Mouse (Mus musculus) liver, embryonic 14.5 days (tissue): ENCODE results near the gene Kbtbd7. TPM values are rescaled to one million over a fixed set of nuclear protein-coding genes. Genes with fewer than 3 reads are reported as not detected.
"Not testable (repeated sequence)": the region's sequence is repeated elsewhere in the genome, so short reads cannot be mapped to it uniquely, and the experiment has no call there.

ENCODE experiments used
- ATAC-seq: fragments of 200-750 bp; cut with Nextera tagmentation; 2 replicates; pipeline ENCODE4 v1.8.0; 2017; ENCODE audit warnings: moderate number of reproducible peaks, mild to moderate bottlenecking, moderate library complexity; ENCODE audit not compliant: insufficient read depth
- DNase-seq, 3 experiments: peaks; one replicate each; pipeline ENCODE4 v3.0.0-alpha.2; 2012 to 2013; ENCODE audit warnings: low read depth in 3 of 3, low spot score in 3 of 3
- H3K27ac ChIP-seq: fragments of 300-500 bp; sonication (generic); 2 replicates; pipeline ENCODE4 v1.5.1; 2014; ENCODE audit warnings: moderate library complexity, mild to moderate bottlenecking, control low read depth, inconsistent platforms
- H3K27me3 ChIP-seq: fragments of 300-500 bp; sonication (generic); 2 replicates; pipeline ENCODE4 v1.6.1; 2014; ENCODE audit warnings: mild to moderate bottlenecking, low read length, moderate library complexity; ENCODE audit not compliant: control insufficient read depth, insufficient read depth
- H3K36me3 ChIP-seq: fragments of 300-500 bp; sonication (generic); replicated peaks from 2 replicates; pipeline ENCODE4 v1.6.1; 2014; ENCODE audit warnings: low read depth; ENCODE audit not compliant: control insufficient read depth, insufficient read depth
- H3K4me1 ChIP-seq, 2 experiments: fragments of 200-500 bp in 1 of 2; fragments of 300-500 bp in 1 of 2; sonication (generic) in 1 of 2; replicated peaks; 2 replicates each; pipeline ENCODE4 v1.6.1; 2012 to 2014; ENCODE audit warnings: antibody characterized with exemption in 1 of 2, inconsistent platforms in 1 of 2, low read length in 1 of 2; ENCODE audit not compliant: control insufficient read depth in 2 of 2, insufficient read depth in 2 of 2
- H3K4me2 ChIP-seq: fragments of 300-500 bp; sonication (generic); 2 replicates; pipeline ENCODE4 v1.6.1; 2014; ENCODE audit warnings: low read depth, mild to moderate bottlenecking, control low read depth, moderate library complexity
- H3K4me3 ChIP-seq, 2 experiments: fragments of 200-500 bp in 1 of 2; fragments of 300-500 bp in 1 of 2; sonication (generic) in 1 of 2; 2 replicates each; pipeline ENCODE4 v1.5.1; 2012 to 2014; ENCODE audit warnings: low read depth in 2 of 2, low read length in 2 of 2, mild to moderate bottlenecking in 2 of 2, control low read depth in 1 of 2, inconsistent platforms in 1 of 2, moderate library complexity in 1 of 2; ENCODE audit not compliant: insufficient read depth in 1 of 2
- H3K9ac ChIP-seq: fragments of 300-500 bp; sonication (generic); replicated peaks from 2 replicates; pipeline ENCODE4 v1.6.1; 2014; ENCODE audit warnings: mild to moderate bottlenecking, control low read depth, moderate library complexity
- H3K9me3 ChIP-seq: fragments of 300-500 bp; sonication (generic); 2 replicates; pipeline ENCODE4 v1.6.1; 2016; ENCODE audit warnings: low read length, mixed read lengths; ENCODE audit not compliant: control insufficient read depth
- CTCF ChIP-seq: IDR thresholded peaks from 2 replicates; pipeline ENCODE4 v1.5.1; 2016; ENCODE audit warnings: antibody characterized with exemption, low read depth, control low read depth
- EP300 ChIP-seq: IDR thresholded peaks from 2 replicates; pipeline ENCODE4 v1.6.1; 2016; ENCODE audit warnings: antibody characterized with exemption, low read depth
- WGBS: fragments of 180-500 bp; shearing (Covaris S2); extraction: QIAGEN DNeasy Blood & Tissue Kit; methylation state at CpG from one replicate; pipeline ENCODE4 v1.1.7; 2014; ENCODE audit not compliant: insufficient replicate concordance; 5-methylcytosine and 5-hydroxymethylcytosine counted together
- polyA plus RNA-seq, 2 experiments: library from polyadenylated mRNA; depleted of rRNA in 1 of 2; stranded (reverse) in 1 of 2; unstranded in 1 of 2; fragments of >200 nt; fragmentation: Nextera tagmentation in 1 of 2; extraction: Ambion mirVana in 1 of 2; gene quantifications; 2 replicates each; pipeline versions ENCODE4 v1.2.1 to v1.2.3; 2012 to 2014

Kbtbd7 gene
- polyA plus RNA-seq, 2 experiments, result 2.2 to 3.9 TPM

GRCm38 (mm10) chr14:79444601-79445000 is 18.3 kb downstream of the Kbtbd7 start:
- no peak for TF ChIP-seq EP300
- no peak for TF ChIP-seq CTCF
- Histone ChIP-seq H3K27ac (no peak overlapping the region), H3K4me3 (no peak overlapping the region), H3K4me1 (peaks cover 4 to 5% of the 10 kb centered on the region in 2 experiments; a peak in 3 of 4 replicates), H3K36me3 (no peaks in the 10 kb centered on the region), H3K27me3 (no peaks in the 10 kb centered on the region), H3K9me3 (no peaks in the 10 kb centered on the region), H3K9ac (no peak overlapping the region), H3K4me2 (no peak overlapping the region)
- ATAC-seq (no peak), DNase-seq (no peak)
- WGBS, result 73% methylated on average over 9 of the region's 9 CpGs

GRCm38 (mm10) chr14:79445055-79445620 is 18.8 kb downstream of the Kbtbd7 start:
- Histone ChIP-seq H3K4me3 (no peak overlapping the region), H3K27ac (no peak overlapping the region), H3K4me1 (peaks cover 4 to 5% of the 10 kb centered on the region in 2 experiments; a peak in 3 of 4 replicates), H3K9me3 (no peaks in the 10 kb centered on the region), H3K27me3 (no peaks in the 10 kb centered on the region), H3K9ac (no peak overlapping the region), H3K4me2 (no peak overlapping the region), H3K36me3 (no peaks in the 10 kb centered on the region)
- no peak for DNase-seq
- 75% methylated on average over 16 of the region's 16 CpGs for WGBS
- no peak for ATAC-seq
- TF ChIP-seq EP300, result no peak
- no peak for TF ChIP-seq CTCF

- Histone ChIP-seq H3K27ac (peak within 1 kb of the TSS; percentile 90), H3K9ac (peak within 1 kb of the TSS; percentile 79), H3K4me3 (peak within 1 kb of the TSS; percentile 63 to 69), H3K4me2 (peak within 1 kb of the TSS; percentile 75), H3K4me1 (peaks cover 0 to 12% of the 10 kb centered on the region in 2 experiments; a peak in 3 of 4 replicates)
- WGBS, result 9% methylated on average over 33 of the region's 89 CpGs
- H3K9me3 ChIP-seq, H3K36me3 ChIP-seq, H3K27me3 ChIP-seq: not testable (repeated sequence)
- peak; percentile 94 for ATAC-seq
- DNase-seq, result peak; percentile 90 to 94 (median 93)
Measured at GRCm38 (mm10) chr14:79451681-79452590, 25.6 kb downstream of the Kbtbd7 start, which contains the start of gene Kbtbd6. Gene Kbtbd6 (plus strand): TSS chr14:79451835.

- not testable (repeated sequence) for ATAC-seq, DNase-seq, H3K27ac ChIP-seq, H3K9ac ChIP-seq, H3K9me3 ChIP-seq, H3K36me3 ChIP-seq, H3K27me3 ChIP-seq
- peak overlapping the region; percentile 42 for H3K4me2 ChIP-seq
- 91% methylated on average over 7 of the region's 10 CpGs for WGBS
- peak overlapping the region; percentile 14 to 30; a peak in 2 of 4 replicates for H3K4me3 ChIP-seq
- peaks cover 0 to 12% of the 10 kb centered on the region in 2 experiments; a peak in 3 of 4 replicates for H3K4me1 ChIP-seq
Measured at GRCm38 (mm10) chr14:79452591-79452934, 26.3 kb downstream of the Kbtbd7 start.

- no peaks in the 10 kb centered on the region for H3K4me1 ChIP-seq
- no peak overlapping the region for H3K27ac ChIP-seq
- TF ChIP-seq CTCF (no peak), EP300 (no peak)
- H3K9ac ChIP-seq, result no peak overlapping the region
- no peak overlapping the region for H3K4me3 ChIP-seq
- 94% methylated on average over 1 of the region's 1 CpGs for WGBS
- peaks cover 34% of the 10 kb centered on the region for H3K36me3 ChIP-seq
- H3K4me2 ChIP-seq, result no peak overlapping the region
- no peaks in the 10 kb centered on the region for H3K9me3 ChIP-seq
- no peak for DNase-seq
- no peak for ATAC-seq
- H3K27me3 ChIP-seq, result no peaks in the 10 kb centered on the region
Measured at GRCm38 (mm10) chr14:79460401-79460800, 34.1 kb downstream of the Kbtbd7 start.
